Comparison of ENCODE assay signal across 8 mouse cellular contexts in genomic region chr12:76534641-76535283, GRCm38 (mm10). TPM values are rescaled to one million over a fixed set of nuclear protein-coding genes. Genes with fewer than 3 reads are reported as not detected.
DNase-seq lines count a peak whose midpoint lies in the region; ATAC-seq and TF ChIP-seq lines count a peak whose summit lies in the region.

No protein-coding gene starts in this region.

- no peak for ATAC-seq in kidney, embryonic 15.5 days (replicated peaks; ENCODE audit: low FRiP score)
- ATAC-seq in heart, postnatal 0 days (ENCODE audit: insufficient read depth, low read depth): no peak
- ATAC-seq in midbrain, embryonic 11.5 days (ENCODE audit: low FRiP score): no peak

- H3K9me3 ChIP-seq in kidney, embryonic 15.5 days (replicated peaks): no peaks in the 10 kb centered on the region
- H3K9me3 ChIP-seq in heart, postnatal 0 days (replicated peaks; ENCODE audit: control insufficient read depth, low read length): no peaks in the 10 kb centered on the region
- H3K9me3 ChIP-seq in midbrain, embryonic 11.5 days (ENCODE audit: control insufficient read depth, low read length): no peaks in the 10 kb centered on the region

- H3K4me2 ChIP-seq in kidney, embryonic 15.5 days: peak overlapping the region; percentile 93
- H3K4me2 ChIP-seq in heart, postnatal 0 days (ENCODE audit: low read depth, low read length): peak overlapping the region; percentile 94
- H3K4me2 ChIP-seq in midbrain, embryonic 11.5 days: peak overlapping the region; percentile 84; the same call in 1 of the 2 replicates

- H3K27ac ChIP-seq in kidney, embryonic 15.5 days: peak overlapping the region; percentile 95
- H3K27ac ChIP-seq in bone marrow, adult 2 months (ENCODE audit: control insufficient read depth, insufficient read depth, low read depth, low read length, poor library complexity): peak overlapping the region; percentile 96
- peak overlapping the region; percentile 91 for H3K27ac ChIP-seq in heart, postnatal 0 days (ENCODE audit: low read depth)
- no peak overlapping the region for H3K27ac ChIP-seq in midbrain, embryonic 11.5 days (ENCODE audit: low read depth, low read length)

- no peak for TF ChIP-seq POLR2A in bone marrow, adult 2 months (IDR thresholded peaks at IDR 0.05; ENCODE audit: borderline replicate concordance, control insufficient read depth, low read depth, low read length)

- no peak for TF ChIP-seq EP300 in heart, postnatal 0 days (IDR thresholded peaks at IDR 0.05; ENCODE audit: low read depth)

- DNase-seq in kidney, adult 11 months: no peak
- no peak for DNase-seq in heart, postnatal 0 days (ENCODE audit: low spot score)
- peak; percentile 92 for DNase-seq in midbrain, embryonic 11.5 days (ENCODE audit: low spot score, missing footprints)
- no peak for DNase-seq in right cerebral cortex, postnatal 14 days
- no peak for DNase-seq in thymus, postnatal 36 days
- DNase-seq in thymus, postnatal 0 days (ENCODE audit: low spot score): no peak

- H3K36me3 ChIP-seq in kidney, embryonic 15.5 days: peaks cover 4% of the 10 kb centered on the region
- no peaks in the 10 kb centered on the region for H3K36me3 ChIP-seq in heart, postnatal 0 days (replicated peaks; ENCODE audit: control insufficient read depth, insufficient read depth, low read length)
- no peaks in the 10 kb centered on the region for H3K36me3 ChIP-seq in midbrain, embryonic 11.5 days (ENCODE audit: control insufficient read depth, insufficient read depth, low read length)

- TF ChIP-seq CTCF in bone marrow, adult 2 months (IDR thresholded peaks at IDR 0.05; ENCODE audit: control insufficient read depth, insufficient read depth, low read length): no peak
- TF ChIP-seq CTCF in heart, postnatal 0 days (IDR thresholded peaks at IDR 0.05; ENCODE audit: low read depth): no peak

- peak overlapping the region; percentile 95 for H3K9ac ChIP-seq in kidney, embryonic 15.5 days
- peak overlapping the region; percentile 81 for H3K9ac ChIP-seq in heart, postnatal 0 days (replicated peaks; ENCODE audit: low read depth, low read length)
- no peak overlapping the region for H3K9ac ChIP-seq in midbrain, embryonic 11.5 days (ENCODE audit: low read length)

- peaks cover 73% of the 10 kb centered on the region for H3K4me1 ChIP-seq in kidney, embryonic 15.5 days
- peaks cover 13% of the 10 kb centered on the region for H3K4me1 ChIP-seq in bone marrow, adult 2 months (ENCODE audit: control insufficient read depth, insufficient read depth, low read length)
- peaks cover 35% of the 10 kb centered on the region for H3K4me1 ChIP-seq in heart, postnatal 0 days (ENCODE audit: control insufficient read depth, insufficient read depth)
- H3K4me1 ChIP-seq in midbrain, embryonic 11.5 days (ENCODE audit: control insufficient read depth, insufficient read depth, low read length): peaks cover 11% of the 10 kb centered on the region

- 0 out of 2 replicates have a peak, but pooled peaks cover 2% of the 10 kb centered on the region for H3K27me3 ChIP-seq in kidney, embryonic 15.5 days
- 0 out of 2 replicates have a peak, but pooled peaks cover 16% of the 10 kb centered on the region for H3K27me3 ChIP-seq in heart, postnatal 0 days (ENCODE audit: control insufficient read depth, insufficient read depth, low read length)
- H3K27me3 ChIP-seq in midbrain, embryonic 11.5 days (ENCODE audit: control insufficient read depth, insufficient read depth, low read length): peaks cover 51% of the 10 kb centered on the region

- 14% methylated on average over 9 of the region's 9 CpGs for WGBS in kidney, embryonic 15.5 days
- 29% methylated on average over 9 of the region's 9 CpGs for WGBS in bone marrow, adult 2 months
- 10% methylated on average over 9 of the region's 9 CpGs for WGBS in heart, postnatal 0 days
- 29% methylated on average over 9 of the region's 9 CpGs for WGBS in midbrain, embryonic 11.5 days

- peak overlapping the region; percentile 87 for H3K4me3 ChIP-seq in kidney, embryonic 15.5 days (replicated peaks)
- peak overlapping the region; percentile 93 for H3K4me3 ChIP-seq in bone marrow, adult 2 months (replicated peaks; ENCODE audit: control insufficient read depth, low read depth, low read length)
- peak overlapping the region; percentile 92 for H3K4me3 ChIP-seq in heart, postnatal 0 days (ENCODE audit: low read depth, low read length)
- H3K4me3 ChIP-seq in midbrain, embryonic 11.5 days (ENCODE audit: low read depth, low read length): no peak overlapping the region

RNA-seq across cellular contexts. Expression of gene Plekhg3, which starts 4.1 kb away (rescaled TPM):
- polyA plus RNA-seq in kidney, embryonic 15.5 days (2015; fragmentation: Nextera tagmentation; extraction: Ambion mirVana): 18.2 and 18.8 TPM in 2 replicates
- polyA plus RNA-seq in bone marrow, adult 2 months (2011; ENCODE audit: insufficient read depth, insufficient read length, low replicate concordance, missing spikeins): 9.6 and 24.0 TPM in 2 replicates
- 17.7 and 21.7 TPM in 2 replicates for total RNA-seq in heart, postnatal 0 days (2014; rRNA removed; ENCODE audit: low replicate concordance)
- 3.7 TPM in 2 replicates for polyA plus RNA-seq in heart, postnatal 0 days (2015; fragmentation: Nextera tagmentation; extraction: Ambion mirVana)
- polyA plus RNA-seq in midbrain, embryonic 11.5 days (2014; fragmentation: Nextera tagmentation; extraction: Ambion mirVana): 0.62 and 1.3 TPM in 2 replicates
- polyA plus RNA-seq in thymus, postnatal 0 days (2015; fragmentation: Nextera tagmentation; extraction: Ambion mirVana): 3.3 and 4.7 TPM in 2 replicates
